Mouse (Mus musculus): ENCODE data around the gene Zfp704.

Zfp704 gene

DNA sequence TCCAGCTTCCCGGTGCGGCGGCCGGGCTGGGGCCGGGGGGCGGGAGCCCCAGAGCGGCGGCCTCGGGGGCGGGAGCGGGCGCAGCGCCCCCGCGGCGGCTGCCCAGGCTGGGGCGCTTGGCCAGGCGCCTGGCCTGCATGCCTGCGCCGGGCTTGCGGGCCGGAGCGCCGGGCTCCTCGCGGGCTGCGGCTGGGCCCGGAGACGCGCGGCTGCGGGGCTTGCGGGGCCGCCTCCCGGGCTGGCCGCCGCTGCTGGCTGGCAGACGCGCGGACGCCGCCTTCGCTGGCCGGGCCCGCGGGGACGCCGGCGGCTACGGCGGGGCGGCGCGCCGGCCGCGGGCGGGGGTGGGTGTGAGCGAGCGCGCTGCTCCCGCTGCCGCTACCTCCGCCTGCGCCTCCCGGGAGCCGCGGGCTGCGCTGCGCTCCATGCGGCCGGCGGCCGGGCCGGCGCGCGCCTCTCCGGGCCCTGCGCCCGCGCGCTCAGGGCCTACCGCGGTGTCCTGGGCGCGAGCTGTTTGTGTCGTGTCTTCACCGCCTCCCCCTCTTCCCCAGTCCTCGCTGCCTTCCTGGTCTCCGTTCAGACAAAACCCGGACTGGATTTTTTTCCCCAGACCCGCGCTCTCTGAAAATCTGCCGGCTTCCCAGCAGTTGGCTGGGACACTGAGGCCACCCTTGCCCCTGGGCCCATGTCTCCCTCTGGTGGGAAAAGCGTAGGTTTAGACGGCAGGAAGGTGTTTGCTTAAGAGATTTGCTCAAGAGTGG, at the start of gene Zfp704:
Gene Zfp704 (minus strand): TSS at position 505 of the 761 bp plus-strand sequence.
- peak; percentile 73 for DNase-seq

DNA sequence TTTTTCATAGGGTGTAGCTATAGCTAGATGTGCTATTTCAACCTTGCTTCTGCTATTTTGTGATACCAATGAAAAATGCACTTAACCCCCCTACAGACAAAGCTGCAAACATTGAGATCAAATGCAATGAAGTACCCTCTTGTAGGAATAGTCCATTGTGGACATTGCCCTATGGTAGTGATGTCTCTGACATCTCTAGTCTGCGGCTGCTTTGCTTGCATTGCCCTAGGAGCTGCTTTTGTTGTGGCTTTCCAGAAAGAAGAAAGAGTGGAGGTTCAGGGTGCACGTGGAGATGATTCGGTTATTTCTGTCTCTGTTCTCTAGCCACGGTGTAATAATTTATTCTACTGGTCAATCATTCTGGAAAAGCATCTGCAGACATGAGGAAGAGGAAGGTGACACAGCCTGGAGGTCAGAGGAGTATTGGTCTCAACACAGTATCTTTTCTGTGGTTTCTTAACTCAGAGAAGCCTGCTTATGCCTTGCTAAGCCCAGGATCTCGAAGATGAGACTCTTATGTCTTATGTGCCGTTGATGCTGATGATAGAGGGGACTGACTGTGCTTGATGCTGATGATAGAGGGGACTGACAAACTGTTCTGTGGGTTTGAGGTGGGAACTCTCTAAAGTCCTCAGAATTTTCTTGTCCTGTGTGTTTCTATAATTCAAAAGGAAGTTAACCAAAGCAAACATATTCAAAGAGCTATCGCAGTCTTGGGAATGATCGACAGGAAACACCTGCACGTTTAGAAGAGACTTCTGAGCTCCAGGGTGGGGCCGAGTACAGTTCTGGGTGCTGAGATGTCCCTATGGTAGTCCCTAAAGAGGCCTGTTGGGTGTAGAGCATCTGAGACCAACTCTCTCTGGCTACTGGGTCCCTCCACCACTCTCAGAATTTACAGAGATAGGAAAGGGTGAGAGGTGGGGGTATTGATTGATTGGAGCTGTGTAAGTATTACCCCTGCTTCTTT, 23.4 kb upstream of the Zfp704 start:
- DNase-seq: peak; percentile 64

DNA sequence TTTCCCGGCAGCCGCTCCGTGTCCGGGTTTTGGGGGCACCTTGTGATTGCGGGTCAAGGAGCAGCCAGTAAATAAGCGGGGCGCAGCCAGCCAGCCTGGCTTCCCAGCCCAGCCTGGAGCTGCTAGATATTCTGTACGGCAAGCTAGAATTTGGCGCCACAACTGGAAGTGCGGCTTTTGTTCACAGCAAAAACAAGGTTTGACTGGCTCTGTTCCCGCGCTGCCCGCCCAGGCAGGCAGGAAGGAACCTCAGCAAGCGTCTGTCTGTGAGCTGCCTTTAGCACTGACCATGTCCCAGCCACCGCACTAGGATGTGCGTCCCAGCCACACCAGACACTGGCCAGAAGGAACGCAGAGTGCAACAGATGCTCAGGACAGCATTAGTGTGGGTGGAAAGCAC, 20.1 kb upstream of the Zfp704 start:
- DNase-seq: peak; percentile 55

DNA sequence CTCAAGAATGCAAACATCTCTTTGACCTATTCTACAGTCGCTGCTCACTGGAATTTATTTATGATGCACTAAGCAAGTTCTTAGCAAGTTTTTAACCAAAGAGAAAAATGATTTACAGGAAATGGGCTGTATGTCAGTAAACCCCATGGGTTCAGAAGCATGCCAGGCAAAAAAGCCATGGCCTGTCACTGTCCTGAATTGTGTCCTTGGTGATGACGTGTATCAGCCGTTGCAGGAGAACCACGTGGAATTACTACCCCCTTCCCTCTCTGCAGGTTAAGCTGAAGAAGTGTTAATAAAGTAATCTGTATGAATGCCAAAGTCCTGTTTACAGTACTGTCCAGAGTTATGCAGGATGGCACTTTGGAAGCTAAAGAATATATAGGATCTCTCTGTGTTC, 18.2 kb upstream of the Zfp704 start:
- no peak for DNase-seq

DNA sequence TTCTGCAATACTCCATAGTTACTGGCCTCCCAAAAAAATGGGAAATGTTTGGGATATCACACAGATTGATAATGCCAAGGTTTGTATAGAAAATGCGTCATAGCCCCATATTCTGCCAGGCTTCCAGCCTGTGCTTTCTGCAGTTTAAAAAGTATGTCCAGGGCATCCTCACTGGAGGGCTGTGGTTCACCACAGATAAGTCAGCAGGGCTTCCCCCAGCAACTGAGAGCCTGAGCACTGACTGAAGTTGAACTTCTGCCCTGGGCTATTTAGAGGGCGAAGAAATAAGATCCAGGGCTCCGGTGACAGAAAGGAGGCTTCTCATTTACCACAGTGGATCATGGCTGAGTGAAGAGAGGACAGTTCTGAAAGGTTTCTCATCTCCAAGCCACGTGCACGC, 16.3 kb upstream of the Zfp704 start:
- DNase-seq: no peak

DNA sequence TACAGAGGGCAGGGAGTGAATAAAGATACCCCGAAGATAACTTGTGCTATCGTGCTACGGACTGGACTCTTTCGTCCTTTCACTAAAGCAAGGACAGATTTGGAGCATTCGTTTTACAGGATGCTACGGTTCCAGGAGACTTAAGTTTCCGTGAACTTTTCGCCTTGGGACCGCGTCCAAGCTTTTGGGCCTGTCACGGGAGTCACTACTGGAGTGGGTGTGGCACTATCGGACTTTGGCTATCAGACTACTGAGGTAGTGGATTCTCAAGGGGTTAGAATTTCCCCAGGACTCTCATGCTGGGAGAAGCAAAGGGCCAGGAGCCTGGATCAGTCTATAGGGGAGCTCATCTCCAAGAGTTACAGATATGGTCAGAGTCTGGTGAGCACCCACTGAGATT, 10.7 kb upstream of the Zfp704 start:
- DNase-seq: no peak

DNA sequence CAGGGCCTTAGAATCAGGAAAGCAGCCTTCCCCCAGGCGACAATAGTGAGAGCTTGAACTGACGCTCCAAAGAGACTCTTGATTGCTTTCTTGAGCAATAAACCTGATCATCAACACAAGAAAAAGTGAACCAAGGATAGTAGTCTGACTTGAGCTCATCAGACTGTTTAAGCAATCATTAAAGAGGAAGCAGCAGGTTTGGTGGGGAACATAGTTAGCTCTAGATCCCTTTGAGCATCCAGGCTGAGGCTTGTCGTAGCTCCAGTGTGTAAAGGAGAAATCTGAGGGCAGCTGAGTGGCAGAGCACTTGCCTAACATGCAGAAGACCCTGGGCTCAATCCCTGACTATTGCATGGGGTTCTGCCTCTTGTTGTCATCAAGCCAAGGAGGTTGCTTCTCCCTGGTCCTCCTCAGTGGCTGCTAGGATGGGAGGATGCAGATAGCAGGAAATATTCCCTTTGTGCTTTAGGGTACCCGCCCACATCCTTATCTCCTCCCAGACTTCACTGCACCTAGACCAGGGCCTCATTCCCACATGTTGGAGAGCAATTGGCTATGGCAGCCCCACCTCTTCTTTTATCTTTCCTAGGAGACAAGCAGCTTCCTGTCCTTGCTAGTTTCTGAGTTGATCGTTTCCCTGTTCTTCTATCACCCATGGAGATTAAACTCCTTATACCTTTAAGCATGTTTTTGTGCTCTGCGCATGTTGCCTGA, 9.8 kb upstream of the Zfp704 start:
- no peak for DNase-seq

DNA sequence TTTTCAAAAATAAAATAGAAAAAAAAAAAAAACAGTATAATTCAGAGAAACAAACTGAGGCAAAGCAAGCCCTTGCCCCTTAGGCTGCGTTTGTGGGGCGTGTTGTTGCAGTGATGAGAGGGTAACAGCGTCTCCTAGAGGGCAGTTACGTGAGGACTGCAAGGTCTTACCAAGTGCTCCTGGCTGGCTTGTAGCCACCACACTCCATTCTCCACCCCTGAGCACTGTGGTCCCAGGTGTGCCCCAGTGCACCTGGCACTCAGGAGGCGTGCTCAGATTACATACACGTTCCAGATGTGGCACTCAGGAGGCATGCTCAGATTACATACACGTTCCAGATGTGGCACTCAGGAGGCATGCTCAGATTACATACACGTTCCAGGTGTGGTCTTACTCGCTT, 7.2 kb upstream of the Zfp704 start:
- no peak for DNase-seq

DNA sequence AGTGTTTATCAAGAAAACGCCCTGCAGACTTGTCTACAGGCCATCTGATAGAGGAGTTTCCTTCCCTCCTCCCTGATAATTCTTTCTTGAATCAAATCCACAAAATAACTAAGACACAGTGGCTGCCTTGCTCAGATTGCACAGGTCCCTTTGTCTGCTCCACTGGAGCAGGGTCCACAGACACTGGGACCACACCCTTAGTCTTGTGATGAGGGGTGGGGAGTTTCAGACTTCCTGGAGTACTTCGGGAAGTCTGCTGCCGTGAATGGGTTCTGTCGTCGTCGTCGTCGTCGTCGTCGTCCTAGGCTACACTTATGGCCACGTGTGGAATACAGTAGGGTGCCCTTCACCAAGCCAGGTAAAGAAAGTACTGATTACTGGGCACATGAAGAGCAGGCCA, 4.8 kb upstream of the Zfp704 start:
- no peak for DNase-seq

DNA sequence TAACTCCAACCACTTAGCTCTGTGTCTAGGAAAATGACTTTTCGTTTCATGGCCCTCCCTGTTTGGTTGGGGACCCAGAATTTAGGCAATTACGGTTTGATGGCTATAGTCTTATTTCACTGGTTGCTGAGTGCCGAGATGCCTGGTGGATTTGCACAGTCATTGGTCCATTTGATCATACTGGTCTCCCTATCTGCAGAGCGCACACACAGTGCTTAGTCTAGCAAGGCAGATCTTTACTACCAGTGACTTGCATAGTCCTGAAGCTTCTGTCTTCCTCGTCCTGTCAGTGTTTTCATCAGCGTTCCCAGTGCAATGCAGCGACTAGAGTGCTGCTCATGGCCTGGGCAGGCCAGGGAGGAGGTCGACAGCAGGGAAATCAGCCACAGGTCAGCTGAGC, 4.1 kb upstream of the Zfp704 start:
- no peak for DNase-seq

DNA sequence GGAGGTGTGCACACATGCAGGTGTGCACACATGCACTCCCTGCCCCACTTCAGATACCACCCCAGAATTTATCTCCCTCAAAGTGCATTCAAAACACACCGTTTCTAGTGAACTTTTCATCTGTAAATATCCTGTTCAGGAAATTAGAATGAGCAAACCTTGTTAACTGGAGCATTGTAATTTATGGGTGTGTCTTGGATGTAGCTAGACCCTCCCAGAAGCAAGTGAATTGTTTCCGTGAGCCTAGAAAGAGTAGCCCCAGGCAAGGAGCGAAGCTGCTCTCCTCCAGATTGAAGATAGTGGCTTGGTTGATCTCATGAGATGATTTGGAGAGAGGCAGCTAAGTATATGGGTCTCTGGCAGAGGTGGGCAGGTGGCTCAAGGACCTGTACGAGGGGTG, 1.3 kb upstream of the Zfp704 start:
- no peak for DNase-seq

DNA sequence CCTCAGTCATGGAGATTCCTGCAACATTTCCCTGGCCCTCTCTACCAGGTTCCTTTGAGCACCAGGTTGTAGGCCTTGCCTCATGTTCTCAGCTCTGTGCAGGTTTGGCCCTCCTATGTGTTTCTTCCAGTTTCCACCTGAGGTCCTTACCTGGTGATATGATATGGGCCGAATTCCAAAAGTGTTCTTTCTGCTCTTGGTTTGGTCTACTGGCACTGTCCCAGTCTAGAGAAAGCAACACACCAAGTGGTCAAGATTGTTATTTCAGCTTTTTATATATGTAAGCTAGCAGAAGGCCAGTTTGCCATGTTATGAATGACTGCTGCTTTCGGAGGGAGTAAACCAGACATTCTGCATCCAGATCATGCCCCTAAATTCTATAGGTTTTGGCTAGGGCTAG, 541 bp upstream of the Zfp704 start:
- DNase-seq: no peak

DNA sequence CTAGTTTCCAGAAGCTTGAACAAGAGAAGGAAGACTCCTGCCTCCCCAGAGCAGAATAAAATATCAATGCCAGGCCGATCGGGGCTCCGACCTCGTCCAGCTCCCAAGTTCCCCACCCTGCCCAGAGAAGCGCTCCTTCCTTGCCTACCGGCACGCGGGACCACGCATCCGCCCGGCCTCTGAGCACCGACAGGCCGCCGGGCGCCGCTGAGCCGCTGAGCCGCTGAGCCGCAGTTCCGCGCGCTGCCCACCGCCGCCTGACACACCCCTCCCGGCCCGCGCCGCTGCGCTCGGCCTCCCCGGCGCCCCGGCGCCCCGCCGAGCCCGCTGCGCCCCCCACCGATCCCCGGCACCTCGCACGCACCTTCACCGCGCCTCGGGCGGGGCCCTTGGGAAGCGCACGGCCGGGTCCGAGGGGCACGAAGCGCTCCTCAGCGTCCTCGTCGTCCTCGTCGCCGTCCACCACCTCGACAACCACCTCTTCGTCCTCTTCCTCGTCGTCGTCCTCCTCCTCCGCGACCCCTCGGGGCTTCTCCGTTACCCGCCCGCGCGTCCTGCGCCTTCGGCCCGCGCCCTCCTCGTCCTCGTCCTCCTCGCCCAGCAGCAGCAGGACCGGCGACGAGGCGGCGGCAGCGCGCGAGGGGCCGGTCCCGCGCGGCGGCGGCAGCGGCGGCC, 842 bp downstream of the Zfp704 start:
- peak; percentile 76 for DNase-seq

DNA sequence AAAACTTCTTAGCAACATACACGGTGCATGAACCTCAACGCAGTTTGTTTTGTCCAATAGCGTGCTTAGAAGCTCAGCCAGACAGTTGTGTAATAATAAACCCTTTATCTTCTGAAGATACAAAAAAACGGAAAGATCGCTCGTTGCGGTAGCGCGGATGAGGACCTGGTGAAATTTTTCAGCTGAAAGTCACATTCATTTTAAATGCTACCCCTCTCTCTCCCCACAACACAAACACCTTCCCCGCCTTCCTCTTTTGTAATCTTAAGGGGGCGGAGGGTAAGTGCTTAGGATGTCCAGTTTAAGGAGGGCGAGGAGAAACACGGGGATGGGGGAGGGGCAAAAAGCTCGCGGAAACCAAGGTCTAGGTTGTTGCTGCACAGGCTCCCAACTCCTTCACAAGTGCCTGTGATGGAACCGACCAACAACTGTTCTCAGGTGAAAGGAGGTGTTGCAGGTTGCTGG, 1.4 kb downstream of the Zfp704 start:
- DNase-seq: peak; percentile 68

DNA sequence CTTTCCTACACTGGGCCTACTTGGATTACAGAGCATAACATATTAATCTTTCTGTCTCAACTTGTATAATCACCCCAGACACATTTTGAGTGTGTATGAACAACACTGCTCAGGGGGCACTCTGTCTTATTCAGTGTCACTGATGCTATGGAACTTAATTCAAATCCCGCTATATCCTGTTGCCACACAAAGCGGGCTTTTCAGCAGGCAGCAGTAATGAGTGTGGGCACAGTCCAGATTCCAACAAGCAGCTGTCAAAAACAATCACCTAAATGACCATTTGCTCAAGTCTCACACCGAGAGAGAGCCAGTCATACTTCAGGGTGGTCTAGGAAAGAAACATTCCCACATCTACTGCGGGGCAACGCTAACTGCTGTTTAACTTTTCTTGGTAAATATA, 2.2 kb downstream of the Zfp704 start:
- no peak for DNase-seq

DNA sequence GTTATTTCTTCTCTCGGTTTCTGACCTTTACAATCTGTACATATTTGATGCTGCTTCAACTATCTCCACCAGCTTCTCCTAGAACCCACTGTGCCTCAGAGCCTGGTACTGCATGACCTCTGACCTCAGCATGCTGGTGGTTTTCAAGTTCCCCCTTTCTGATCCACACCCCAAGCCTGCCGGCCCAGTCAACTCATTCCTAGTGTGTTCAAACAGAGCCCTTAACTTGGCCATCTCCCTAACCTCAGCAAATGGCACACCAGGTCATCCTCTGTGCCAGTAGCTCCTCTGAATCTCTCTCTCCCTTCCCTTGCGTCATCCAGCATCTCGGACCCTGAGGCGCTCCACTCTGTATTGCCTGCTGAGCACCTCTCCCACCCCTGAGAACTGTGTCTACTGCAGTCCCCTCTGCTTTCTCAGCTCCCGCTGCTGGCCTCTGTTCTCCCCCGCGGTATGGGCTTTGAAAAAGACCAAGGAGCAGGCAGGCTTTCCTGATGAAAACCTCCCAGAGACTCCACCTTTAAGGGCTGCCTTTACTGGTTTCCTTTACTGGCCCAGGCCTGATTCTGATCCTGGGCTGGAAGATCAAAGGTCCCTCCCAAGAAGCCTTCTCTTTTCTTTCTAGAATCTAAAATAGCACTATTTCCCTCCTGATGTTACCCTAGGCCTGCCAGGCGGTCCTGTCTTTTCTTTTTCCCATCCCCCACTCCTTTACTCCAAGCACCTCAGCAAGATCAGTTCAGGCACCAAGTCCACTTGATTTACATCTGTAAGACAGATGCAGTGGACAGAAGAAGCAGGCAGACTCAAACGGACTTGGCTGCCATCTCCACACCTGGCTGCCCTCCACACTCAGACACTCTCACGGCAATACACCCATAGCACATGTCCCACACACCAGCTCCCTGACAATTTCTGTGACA, 3.8 kb downstream of the Zfp704 start:
- no peak for DNase-seq

DNA sequence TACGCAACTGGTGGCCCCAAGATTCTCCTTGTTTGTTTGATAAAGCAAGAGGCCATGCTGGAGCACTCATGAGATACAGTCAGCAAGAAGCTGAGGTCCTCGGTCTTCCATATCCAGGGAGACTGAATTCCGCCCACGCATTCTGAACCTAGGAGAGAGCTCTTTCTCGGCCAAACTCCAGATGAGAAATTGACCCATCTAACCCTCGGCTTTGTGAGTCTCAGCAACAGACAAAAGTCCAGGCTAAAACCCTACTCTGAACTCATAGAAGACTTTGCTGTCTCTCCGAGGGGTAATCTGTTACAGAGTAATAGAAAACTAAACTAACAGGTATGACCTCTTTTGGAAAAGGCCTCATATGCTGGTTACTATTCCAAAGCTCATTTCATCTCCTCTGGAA, 4.9 kb downstream of the Zfp704 start:
- no peak for DNase-seq

DNA sequence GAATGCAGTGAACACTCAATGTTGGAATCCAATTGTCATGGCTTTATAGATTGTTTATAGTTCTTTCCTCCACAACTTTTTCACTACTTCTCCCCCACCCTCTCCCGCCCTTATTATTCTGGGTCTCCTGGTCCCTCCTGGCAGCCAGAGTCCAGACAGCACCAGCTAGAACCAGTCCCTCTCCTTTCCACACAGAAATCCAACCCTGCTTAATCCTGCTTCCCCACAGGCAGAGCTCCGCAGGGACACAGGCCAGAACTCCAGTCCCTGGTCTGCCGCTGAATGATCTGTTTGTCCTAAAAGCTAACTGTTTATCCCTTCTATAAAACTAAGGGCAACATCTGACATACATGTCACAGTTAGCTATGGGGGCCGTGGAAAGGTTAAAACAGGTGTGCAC, 6.0 kb downstream of the Zfp704 start:
- no peak for DNase-seq

DNA sequence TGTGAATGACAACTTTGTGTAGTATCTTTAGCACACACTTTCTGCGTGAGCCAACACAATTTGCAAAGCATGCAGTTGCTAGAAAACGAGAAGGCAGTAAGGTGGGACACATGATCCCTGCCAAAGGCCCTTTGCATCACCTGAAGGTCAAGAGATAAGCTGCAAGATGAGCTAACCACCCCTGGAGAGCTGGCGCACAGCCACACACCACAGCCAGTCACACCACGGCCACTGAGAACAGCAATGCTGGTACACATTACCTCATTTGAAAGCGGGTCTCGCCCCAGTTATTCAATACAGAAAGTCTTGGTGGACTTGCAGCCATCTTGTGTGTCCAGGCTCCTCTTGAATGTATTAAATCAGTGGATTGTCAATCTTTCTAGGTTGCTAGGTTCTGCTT, 9.3 kb downstream of the Zfp704 start:
- no peak for DNase-seq

DNA sequence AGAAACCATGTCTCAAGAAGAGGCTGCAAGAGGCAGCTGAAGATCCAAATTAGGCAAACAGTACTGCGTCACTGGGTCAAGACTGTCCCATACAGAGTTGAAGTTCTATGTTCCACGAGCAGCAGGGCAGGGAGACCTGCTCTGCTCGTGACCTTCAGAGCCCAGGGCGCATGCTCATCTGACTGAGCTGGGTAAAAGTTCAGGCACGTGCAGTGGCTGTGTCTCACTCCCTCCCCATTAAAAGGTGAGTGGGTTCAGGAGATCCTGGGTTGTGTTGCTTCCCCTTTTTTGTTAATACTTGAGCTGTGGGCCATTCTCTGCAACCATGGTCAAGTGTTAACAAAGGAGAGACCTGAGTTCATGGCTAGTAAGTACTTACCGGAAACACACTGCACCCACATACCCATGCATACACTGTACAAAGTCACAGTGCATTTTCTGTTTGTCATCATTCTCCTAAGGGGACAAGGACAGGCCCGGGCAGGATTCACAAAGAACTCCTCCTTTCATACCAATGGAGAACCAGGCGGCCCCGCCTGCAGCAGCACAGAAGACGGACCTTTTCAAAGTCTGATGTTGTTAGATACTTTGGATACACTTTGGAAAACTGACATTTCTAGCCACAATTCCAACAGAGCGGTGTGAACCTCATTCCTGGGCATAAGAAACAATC, 10.0 kb downstream of the Zfp704 start:
- no peak for DNase-seq

DNA sequence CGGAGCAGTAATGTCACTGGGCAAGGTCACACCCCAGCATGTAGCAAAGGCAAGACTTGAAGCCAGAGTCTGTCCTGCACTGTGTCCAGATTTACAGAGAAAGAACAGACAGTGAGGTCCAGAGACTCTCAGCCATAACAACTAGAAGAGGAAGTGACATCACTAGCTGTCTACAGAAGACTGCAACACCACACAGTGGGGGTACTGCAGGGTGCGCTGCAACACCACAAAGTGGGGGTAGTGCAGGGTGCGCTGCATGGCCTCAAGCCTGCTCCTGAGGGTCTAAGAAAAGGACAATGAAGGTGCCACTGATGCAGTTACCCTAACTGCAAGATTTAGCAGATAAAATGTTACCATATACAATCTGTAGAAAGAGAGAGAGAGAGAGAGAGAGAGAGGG, 11.8 kb downstream of the Zfp704 start:
- DNase-seq: peak; percentile 49

Data from thymus, postnatal 4 days (tissue).